Comparison of ENCODE assay signal across 8 mouse cellular contexts in genomic region chr11:83271951-83272843, GRCm38 (mm10). TPM values are rescaled to one million over a fixed set of nuclear protein-coding genes. Genes with fewer than 3 reads are reported as not detected.
A peak's percentile ranks its signal among the peaks of the same experiment; 100 is the strongest.
DNase-seq lines count a peak whose midpoint lies in the region; ATAC-seq and TF ChIP-seq lines count a peak whose summit lies in the region.

No protein-coding gene starts in this region.

- no peak for TF ChIP-seq POLR2A in thymus, adult 2 months (IDR thresholded peaks at IDR 0.05; ENCODE audit: control insufficient read depth, extremely low read depth, insufficient read depth, low read length, poor library complexity)

- no peak overlapping the region for H3K9ac ChIP-seq in forebrain, embryonic 11.5 days (ENCODE audit: low read length)
- H3K9ac ChIP-seq in hindbrain, embryonic 14.5 days = no peak overlapping the region

- H3K4me2 ChIP-seq in forebrain, embryonic 11.5 days (ENCODE audit: low read depth, low read length, severe bottlenecking) = no peak overlapping the region
- peak overlapping the region; percentile 53 for H3K4me2 ChIP-seq in hindbrain, embryonic 14.5 days (replicated peaks)

- no peaks in the 10 kb centered on the region for H3K9me3 ChIP-seq in forebrain, embryonic 11.5 days (ENCODE audit: control insufficient read depth, low read length)
- H3K9me3 ChIP-seq in forebrain, embryonic 10.5 days = no peaks in the 10 kb centered on the region
- no peaks in the 10 kb centered on the region for H3K9me3 ChIP-seq in hindbrain, embryonic 14.5 days (ENCODE audit: control insufficient read depth, low read length)

- no peak for DNase-seq in forebrain, embryonic 11.5 days (ENCODE audit: low spot score)
- no peak for DNase-seq in forebrain, embryonic 10.5 days (ENCODE audit: extremely low spot score, low spot score)
- peak; percentile 46 to 59 for DNase-seq in B cell, adult 2 months
- DNase-seq in c-Kit-negative CD71-positive TER-119-positive erythroid progenitor cells, embryonic 14.5 days (ENCODE audit: low read depth, low spot score) = peak; percentile 38
- peak; percentile 32 for DNase-seq in hindbrain, embryonic 14.5 days (ENCODE audit: low spot score)
- DNase-seq in lung, postnatal 14 days = peak; percentile 14
- peak; percentile 36 for DNase-seq in thymus, adult 2 months
- no peak for DNase-seq in adrenal gland, adult 8-10 months

- no peak; the same call in 1 of the 2 replicates for ATAC-seq in forebrain, embryonic 11.5 days (replicated peaks; ENCODE audit: low FRiP score)
- no peak for ATAC-seq in hindbrain, embryonic 14.5 days (ENCODE audit: low FRiP score)

- H3K27me3 ChIP-seq in forebrain, embryonic 11.5 days (ENCODE audit: control insufficient read depth, insufficient read depth, low read length) = no peaks in the 10 kb centered on the region
- peaks cover 16% of the 10 kb centered on the region; the same call in 1 of the 2 replicates for H3K27me3 ChIP-seq in forebrain, embryonic 10.5 days (ENCODE audit: poor library complexity, severe bottlenecking)
- no peaks in the 10 kb centered on the region for H3K27me3 ChIP-seq in hindbrain, embryonic 14.5 days (ENCODE audit: control insufficient read depth, insufficient read depth, low read length)
- no peaks in the 10 kb centered on the region for H3K27me3 ChIP-seq in thymus, adult 2 months (ENCODE audit: control insufficient read depth, insufficient read depth, low read length)

- H3K4me3 ChIP-seq in forebrain, embryonic 11.5 days (ENCODE audit: low read depth, low read length) = no peak overlapping the region
- no peak overlapping the region for H3K4me3 ChIP-seq in forebrain, embryonic 10.5 days
- H3K4me3 ChIP-seq in hindbrain, embryonic 14.5 days (replicated peaks; ENCODE audit: low read length) = no peak overlapping the region
- H3K4me3 ChIP-seq in thymus, adult 2 months (ENCODE audit: control insufficient read depth, insufficient read depth, low read length) = no peak overlapping the region

- no peak for TF ChIP-seq CTCF in thymus, adult 2 months (IDR thresholded peaks at IDR 0.05; ENCODE audit: borderline replicate concordance, control insufficient read depth, extremely low read depth, insufficient read depth, low read length, poor library complexity)

- WGBS in forebrain, embryonic 11.5 days = 21% methylated on average over 2 of the region's 2 CpGs
- 17% methylated on average over 2 of the region's 2 CpGs for WGBS in forebrain, embryonic 10.5 days
- WGBS in hindbrain, embryonic 14.5 days = 19% methylated on average over 2 of the region's 2 CpGs
- whole genome bisulfite sequencing in thymus, adult 2 months = 18% methylated on average over 2 of the region's 2 CpGs

- H3K36me3 ChIP-seq in forebrain, embryonic 11.5 days (ENCODE audit: control insufficient read depth, insufficient read depth, low read length) = no peaks in the 10 kb centered on the region
- no peaks in the 10 kb centered on the region for H3K36me3 ChIP-seq in forebrain, embryonic 10.5 days (replicated peaks)
- H3K36me3 ChIP-seq in hindbrain, embryonic 14.5 days (replicated peaks; ENCODE audit: control insufficient read depth, insufficient read depth) = no peaks in the 10 kb centered on the region
- no peaks in the 10 kb centered on the region for H3K36me3 ChIP-seq in thymus, adult 2 months (ENCODE audit: control insufficient read depth, insufficient read depth, low read length)

- no peaks in the 10 kb centered on the region for H3K4me1 ChIP-seq in forebrain, embryonic 11.5 days (replicated peaks; ENCODE audit: control insufficient read depth, insufficient read depth, low read length)
- peaks cover 8% of the 10 kb centered on the region for H3K4me1 ChIP-seq in forebrain, embryonic 10.5 days
- H3K4me1 ChIP-seq in hindbrain, embryonic 14.5 days (replicated peaks; ENCODE audit: control insufficient read depth, insufficient read depth, low read length) = no peaks in the 10 kb centered on the region; the same call in 1 of the 2 replicates
- H3K4me1 ChIP-seq in thymus, adult 2 months (replicated peaks; ENCODE audit: control insufficient read depth, insufficient read depth, low read length) = peaks cover 6% of the 10 kb centered on the region; the same call in 1 of the 2 replicates

- 0 out of 2 replicates have a peak overlapping the region, but pooled peaks have one; percentile 46 for H3K27ac ChIP-seq in forebrain, embryonic 11.5 days (ENCODE audit: low read depth, low read length)
- H3K27ac ChIP-seq in forebrain, embryonic 10.5 days = no peak overlapping the region
- H3K27ac ChIP-seq in hindbrain, embryonic 14.5 days = peak overlapping the region; percentile 86
- H3K27ac ChIP-seq in thymus, adult 2 months (ENCODE audit: control insufficient read depth, insufficient read depth, low read length) = no peak overlapping the region

RNA-seq across cellular contexts. Expression of gene Slfn14, which starts 14.3 kb away (rescaled TPM):
- polyA plus RNA-seq in forebrain, embryonic 11.5 days (2014; fragmentation: Nextera tagmentation; extraction: Ambion mirVana) = 0.67 and 0.91 TPM in 2 replicates
- 0.15 and 0.19 TPM in 2 replicates for polyA plus RNA-seq in forebrain, embryonic 10.5 days (2016; fragmentation: Nextera tagmentation; extraction: Ambion mirVana)
- 0.05 TPM in 1 of 2 replicates, not detected in the other for polyA plus RNA-seq in hindbrain, embryonic 14.5 days (2014; fragmentation: Nextera tagmentation; extraction: Ambion mirVana)
- not detected in 2 replicates for polyA plus RNA-seq in thymus, adult 2 months (2012; rRNA removed)
- total RNA-seq in adrenal gland, adult 8-10 months (2022) = not detected

RNA-seq across cellular contexts. Expression of gene Ap2b1, which starts 26.6 kb away (rescaled TPM):
- polyA plus RNA-seq in forebrain, embryonic 11.5 days (2014; fragmentation: Nextera tagmentation; extraction: Ambion mirVana) = 108 and 110 TPM in 2 replicates
- 66.4 and 67.0 TPM in 2 replicates for polyA plus RNA-seq in forebrain, embryonic 10.5 days (2016; fragmentation: Nextera tagmentation; extraction: Ambion mirVana)
- 154 and 180 TPM in 2 replicates for polyA plus RNA-seq in hindbrain, embryonic 14.5 days (2014; fragmentation: Nextera tagmentation; extraction: Ambion mirVana)
- 41.4 and 51.0 TPM in 2 replicates for polyA plus RNA-seq in thymus, adult 2 months (2012; rRNA removed)
- total RNA-seq in adrenal gland, adult 8-10 months (2022) = 100 to 1,000 TPM; 110 to 118 (median 117) TPM

RNA-seq across cellular contexts. Expression of gene Pex12, which starts 30.2 kb away (rescaled TPM):
- polyA plus RNA-seq in forebrain, embryonic 11.5 days (2014; fragmentation: Nextera tagmentation; extraction: Ambion mirVana) = 16.0 and 16.5 TPM in 2 replicates
- polyA plus RNA-seq in forebrain, embryonic 10.5 days (2016; fragmentation: Nextera tagmentation; extraction: Ambion mirVana) = 16.4 and 16.6 TPM in 2 replicates
- polyA plus RNA-seq in hindbrain, embryonic 14.5 days (2014; fragmentation: Nextera tagmentation; extraction: Ambion mirVana) = 14.9 and 15.1 TPM in 2 replicates
- 8.5 and 9.2 TPM in 2 replicates for polyA plus RNA-seq in thymus, adult 2 months (2012; rRNA removed)
- total RNA-seq in adrenal gland, adult 8-10 months (2022) = 10 to 100 TPM; 17.3 to 24.2 (median 20.4) TPM

Comparison
In these comparisons a context has a peak if more than half of its experiments do, and no peak if none do; other contexts are left out.
1. H3K27ac ChIP-seq: peak in forebrain, embryonic 11.5 days (single experiment) and hindbrain, embryonic 14.5 days (single experiment); none in forebrain, embryonic 10.5 days (single experiment) and thymus, adult 2 months (single experiment).
2. DNase-seq: peak in B cell, adult 2 months (2 of 2), c-Kit-negative CD71-positive TER-119-positive erythroid progenitor cells, embryonic 14.5 days (single experiment), hindbrain, embryonic 14.5 days (single experiment), lung, postnatal 14 days (single experiment) and thymus, adult 2 months (single experiment); none in forebrain, embryonic 11.5 days (single experiment), forebrain, embryonic 10.5 days (single experiment) and adrenal gland, adult 8-10 months (single experiment).